Mouse (Mus musculus): ENCODE results near the gene Gstm2. TPM values are rescaled to one million over a fixed set of nuclear protein-coding genes. Genes with fewer than 3 reads are reported as not detected.
A peak's percentile ranks its signal among the peaks of the same experiment; 100 is the strongest.
"Not testable (repeated sequence)": the region's sequence is repeated elsewhere in the genome, so short reads cannot be mapped to it uniquely, and the experiment has no call there.

Gene Gstm2
- 131 and 136 TPM in 2 replicates for total RNA-seq (2021)
- long read RNA-seq, transcript Gstm2-201 (8 exons, 1,064 nt): major isoform, 216 of 262 reads
- long read RNA-seq, partial matches to known transcripts: 17 of 262 reads
- long read RNA-seq, other reads (novel, unspliced or antisense): 29 of 262 reads

- DNase-seq: peak; percentile 35
These were observed at the start of gene Gstm2 for GRCm38 (mm10) chr3:107986041-107986562. Gstm2 (minus strand) TSS chr3:107986453.

GRCm38 (mm10) chr3:108033156-108033555, 46.9 kb upstream of the Gstm2 start:
- DNase-seq: no peak

GRCm38 (mm10) chr3:108032113-108032512, 45.9 kb upstream of the Gstm2 start:
- DNase-seq: no peak

- DNase-seq: no peak
These were observed 42.5 kb upstream of the Gstm2 start for GRCm38 (mm10) chr3:108028641-108029365.

GRCm38 (mm10) chr3:108026597-108026996, 40.3 kb upstream of the Gstm2 start:
- no peak for DNase-seq

GRCm38 (mm10) chr3:108026049-108026448, 39.8 kb upstream of the Gstm2 start:
- DNase-seq: no peak

- DNase-seq: no peak
These were observed 39.1 kb upstream of the Gstm2 start for GRCm38 (mm10) chr3:108025318-108025717.

- DNase-seq: no peak
These were observed 36.4 kb upstream of the Gstm2 start for GRCm38 (mm10) chr3:108022650-108023049.

GRCm38 (mm10) chr3:108020351-108021022, 34.2 kb upstream of the Gstm2 start:
- DNase-seq: not testable (repeated sequence)

- DNase-seq: not testable (repeated sequence)
These were observed 33.0 kb upstream of the Gstm2 start for GRCm38 (mm10) chr3:108019226-108019625.

GRCm38 (mm10) chr3:108018190-108018820, 32.1 kb upstream of the Gstm2 start:
- DNase-seq: no peak

GRCm38 (mm10) chr3:108017473-108018189, 31.4 kb upstream of the Gstm2 start, which contains the start of gene Gstm1:
Gstm1 (minus strand) TSS chr3:108017973.
- DNase-seq: peak; percentile 92

- not testable (repeated sequence) for DNase-seq
These were observed 30.2 kb upstream of the Gstm2 start for GRCm38 (mm10) chr3:108016468-108016867.

- DNase-seq: no peak
These were observed 28.7 kb upstream of the Gstm2 start for GRCm38 (mm10) chr3:108014974-108015346.

- no peak for DNase-seq
These were observed 28.1 kb upstream of the Gstm2 start for GRCm38 (mm10) chr3:108014098-108014973.

GRCm38 (mm10) chr3:108013331-108013871, 27.1 kb upstream of the Gstm2 start:
- peak; percentile 64 for DNase-seq

GRCm38 (mm10) chr3:108011558-108011957, 25.3 kb upstream of the Gstm2 start:
- no peak for DNase-seq

GRCm38 (mm10) chr3:108010286-108010685, 24.0 kb upstream of the Gstm2 start:
- DNase-seq: peak; percentile 47

- DNase-seq: no peak
These were observed 15.8 kb upstream of the Gstm2 start for GRCm38 (mm10) chr3:108002021-108002420.

GRCm38 (mm10) chr3:107999491-107999890, 13.2 kb upstream of the Gstm2 start:
- DNase-seq: no peak

GRCm38 (mm10) chr3:107998591-107998990, 12.3 kb upstream of the Gstm2 start:
- DNase-seq: no peak

Data from adrenal gland, postnatal 25 days (tissue).